In the genomic region with DNA sequence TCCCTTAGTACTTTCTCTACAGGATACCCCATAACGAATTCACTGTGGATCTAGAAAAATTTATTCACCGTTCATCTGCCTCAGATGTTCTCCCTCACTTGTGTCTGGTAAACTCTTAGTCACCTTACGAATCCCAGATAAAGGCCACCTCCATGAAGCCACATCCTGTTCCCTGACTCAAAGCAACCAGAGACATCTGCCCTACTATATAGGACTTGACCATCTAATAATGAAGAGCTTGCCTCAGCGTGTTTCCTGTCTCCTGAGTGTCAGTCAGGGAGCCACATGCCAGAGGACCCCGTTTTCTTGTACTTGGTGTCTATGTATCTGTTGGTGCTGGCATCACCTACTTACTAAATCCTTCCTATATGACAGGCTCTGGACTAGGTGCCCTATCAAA, we compare ENCODE assay signal across 14 mouse cellular contexts. TPM values are rescaled to one million over a fixed set of nuclear protein-coding genes. Genes with fewer than 3 reads are reported as not detected.
A peak's percentile ranks its signal among the peaks of the same experiment; 100 is the strongest.
DNase-seq lines count a peak whose midpoint lies in the region; ATAC-seq lines count a peak whose summit lies in the region.
"Had no signal": no experiment of that assay in that cellular context is flagged by ENCODE, and none has a peak within 500 bp of the region (broad histone marks: within the 10 kb centered on the region; RNA-seq: fewer than 3 reads in every experiment).

No protein-coding gene starts in this region.

- no peak for DNase-seq in heart, embryonic 10.5 days (ENCODE audit: low spot score)
- no peak for DNase-seq in heart, postnatal 4 days
- DNase-seq in midbrain, embryonic 10.5 days (ENCODE audit: low spot score), result no peak
- DNase-seq in midbrain, embryonic 14.5 days, result no peak
- no peak for DNase-seq in testis, postnatal 14 days (ENCODE audit: low spot score)
- DNase-seq in cerebellum, postnatal 14 days, result no peak
- no peak for DNase-seq in spleen, adult 18-20 months
- DNase-seq: cerebellum, postnatal 36 days; kidney, postnatal 4 days; lung, adult 2 months had no signal

- no peaks in the 10 kb centered on the region for H3K27me3 ChIP-seq in heart, embryonic 10.5 days (ENCODE audit: insufficient read depth, poor library complexity, severe bottlenecking)
- H3K27me3 ChIP-seq in midbrain, embryonic 10.5 days (ENCODE audit: low read depth, poor library complexity, severe bottlenecking), result no peaks in the 10 kb centered on the region
- no peaks in the 10 kb centered on the region for H3K27me3 ChIP-seq in midbrain, embryonic 14.5 days (ENCODE audit: control insufficient read depth, insufficient read depth, low read length)
- H3K27me3 ChIP-seq: midbrain, embryonic 12.5 days; neural tube, embryonic 13.5 days had no signal

- no peak overlapping the region for H3K9ac ChIP-seq in midbrain, embryonic 14.5 days (replicated peaks; ENCODE audit: low read length)
- H3K9ac ChIP-seq: midbrain, embryonic 12.5 days; neural tube, embryonic 13.5 days had no signal

- H3K4me3 ChIP-seq in heart, embryonic 10.5 days, result no peak overlapping the region
- H3K4me3 ChIP-seq in midbrain, embryonic 10.5 days, result no peak overlapping the region
- no peak overlapping the region for H3K4me3 ChIP-seq in midbrain, embryonic 14.5 days (replicated peaks; ENCODE audit: low read depth, low read length)
- H3K4me3 ChIP-seq: hindbrain, embryonic 10.5 days; midbrain, embryonic 12.5 days; neural tube, embryonic 13.5 days had no signal

- H3K4me1 ChIP-seq in heart, embryonic 10.5 days, result peaks cover 69% of the 10 kb centered on the region
- H3K4me1 ChIP-seq in midbrain, embryonic 10.5 days, result peaks cover 57% of the 10 kb centered on the region
- H3K4me1 ChIP-seq in midbrain, embryonic 14.5 days (ENCODE audit: control insufficient read depth, insufficient read depth, low read length), result 0 out of 2 replicates have a peak, but pooled peaks cover 3% of the 10 kb centered on the region

- H3K36me3 ChIP-seq in heart, embryonic 10.5 days, result peaks cover 6% of the 10 kb centered on the region; the same call in 1 of the 2 replicates
- H3K36me3 ChIP-seq in midbrain, embryonic 10.5 days, result peaks cover 12% of the 10 kb centered on the region; the same call in 1 of the 2 replicates
- H3K36me3 ChIP-seq in midbrain, embryonic 14.5 days (ENCODE audit: control insufficient read depth, insufficient read depth, low read length), result no peaks in the 10 kb centered on the region
- H3K36me3 ChIP-seq: midbrain, embryonic 12.5 days; neural tube, embryonic 13.5 days had no signal

- ATAC-seq in midbrain, embryonic 14.5 days (ENCODE audit: low FRiP score, low TSS enrichment), result no peak
- peak; percentile 37 for ATAC-seq in inflammation-experienced regulatory T-cells, adult 6 months

- peak overlapping the region; percentile 72 for H3K27ac ChIP-seq in heart, embryonic 10.5 days
- peak overlapping the region; percentile 6; the same call in 1 of the 2 replicates for H3K27ac ChIP-seq in midbrain, embryonic 10.5 days (replicated peaks)
- no peak overlapping the region for H3K27ac ChIP-seq in midbrain, embryonic 14.5 days (replicated peaks; ENCODE audit: low read depth, low read length)
- H3K27ac ChIP-seq: neural tube, embryonic 13.5 days had no signal

- no peaks in the 10 kb centered on the region for H3K9me3 ChIP-seq in heart, embryonic 10.5 days
- H3K9me3 ChIP-seq in midbrain, embryonic 10.5 days (replicated peaks), result no peaks in the 10 kb centered on the region
- no peaks in the 10 kb centered on the region for H3K9me3 ChIP-seq in midbrain, embryonic 14.5 days (ENCODE audit: control insufficient read depth, low read length)
- H3K9me3 ChIP-seq: hindbrain, embryonic 10.5 days; midbrain, embryonic 12.5 days; neural tube, embryonic 13.5 days had no signal

- no peak overlapping the region for H3K4me2 ChIP-seq in midbrain, embryonic 14.5 days (ENCODE audit: low read length)
- H3K4me2 ChIP-seq: midbrain, embryonic 12.5 days; neural tube, embryonic 13.5 days had no signal

- WGBS in heart, embryonic 10.5 days, result 70% methylated on average over 5 of the region's 5 CpGs
- WGBS in midbrain, embryonic 10.5 days, result 86% methylated on average over 5 of the region's 5 CpGs
- WGBS in midbrain, embryonic 14.5 days, result 90% methylated on average over 5 of the region's 5 CpGs

RNA-seq across cellular contexts. Expression of a gene that starts 29.6 kb away (rescaled TPM):
- polyA plus RNA-seq in heart, embryonic 10.5 days (2016; fragmentation: Nextera tagmentation; extraction: Ambion mirVana), result not detected in 2 replicates
- total RNA-seq in heart, postnatal 4 days (2021), result not detected
- 0.10 TPM in 1 of 2 replicates, not detected in the other for polyA plus RNA-seq in midbrain, embryonic 10.5 days (2016; fragmentation: Nextera tagmentation; extraction: Ambion mirVana)
- polyA plus RNA-seq in midbrain, embryonic 14.5 days (2014; fragmentation: Nextera tagmentation; extraction: Ambion mirVana), result 0.55 and 1.00 TPM in 2 replicates
- polyA plus RNA-seq in inflammation-experienced regulatory T-cells, adult 6 months (2017; shearing (Covaris generic)), result not detected
- polyA plus RNA-seq: hindbrain, embryonic 10.5 days had no signal

RNA-seq across cellular contexts. Expression of a gene that starts 30.2 kb away (rescaled TPM):
- 12.8 and 14.2 TPM in 2 replicates for polyA plus RNA-seq in heart, embryonic 10.5 days (2016; fragmentation: Nextera tagmentation; extraction: Ambion mirVana)
- total RNA-seq in heart, postnatal 4 days (2021), result 10 to 100 TPM; 17.9 to 19.4 TPM
- 13.4 and 13.9 TPM in 2 replicates for polyA plus RNA-seq in midbrain, embryonic 10.5 days (2016; fragmentation: Nextera tagmentation; extraction: Ambion mirVana)
- polyA plus RNA-seq in midbrain, embryonic 14.5 days (2014; fragmentation: Nextera tagmentation; extraction: Ambion mirVana), result 2.9 and 4.6 TPM in 2 replicates
- polyA plus RNA-seq in inflammation-experienced regulatory T-cells, adult 6 months (2017; shearing (Covaris generic)), result 10 to 100 TPM; 44.8 to 84.9 (median 55.9) TPM

RNA-seq across cellular contexts. Expression of a gene that starts 37.3 kb away (rescaled TPM):
- 16.7 and 17.7 TPM in 2 replicates for polyA plus RNA-seq in heart, embryonic 10.5 days (2016; fragmentation: Nextera tagmentation; extraction: Ambion mirVana)
- 1 to 10 TPM; 6.2 to 7.6 TPM for total RNA-seq in heart, postnatal 4 days (2021)
- polyA plus RNA-seq in midbrain, embryonic 10.5 days (2016; fragmentation: Nextera tagmentation; extraction: Ambion mirVana), result 27.8 and 29.3 TPM in 2 replicates
- polyA plus RNA-seq in midbrain, embryonic 14.5 days (2014; fragmentation: Nextera tagmentation; extraction: Ambion mirVana), result 1.5 and 2.6 TPM in 2 replicates
- 1 to 10 TPM in 2 of 3 experiments, under 1 TPM in 1; 0.32 to 7.4 (median 1.1) TPM for polyA plus RNA-seq in inflammation-experienced regulatory T-cells, adult 6 months (2017; shearing (Covaris generic))
